Mouse (Mus musculus) CH12.LX (cell line): ENCODE measurements around the gene Padi1. TPM values are rescaled to one million over a fixed set of nuclear protein-coding genes. Genes with fewer than 3 reads are reported as not detected.

Experiments
- DNase-seq: peaks from one replicate; pipeline ENCODE4 v3.0.0-alpha.2; 2013; ENCODE audit errors: extremely low read depth
- H3K27ac ChIP-seq: 2 replicates; pipeline ENCODE4 v1.5.1; 2012; ENCODE audit warnings: low read depth, mild to moderate bottlenecking, control low read depth, moderate library complexity; ENCODE audit not compliant: insufficient read depth
- H3K27me3 ChIP-seq: replicated peaks from 2 replicates; pipeline ENCODE3; 2012; ENCODE audit warnings: inconsistent platforms
- H3K36me3 ChIP-seq, 2 experiments: replicated peaks in 1 of 2; 2 replicates each; pipeline versions ENCODE3 to v1.6.1; 2012; ENCODE audit warnings: inconsistent platforms in 1 of 2, low read length in 1 of 2, mild to moderate bottlenecking in 1 of 2, mixed read lengths in 1 of 2, moderate library complexity in 1 of 2; ENCODE audit not compliant: control insufficient read depth in 1 of 2, insufficient read depth in 1 of 2
- H3K4me1 ChIP-seq, 2 experiments: 2 replicates each; pipeline ENCODE4 v1.6.1; 2012; ENCODE audit warnings: inconsistent platforms in 1 of 2, moderate library complexity in 1 of 2; ENCODE audit not compliant: insufficient read depth in 2 of 2, control insufficient read depth in 1 of 2
- H3K4me2 ChIP-seq: 2 replicates; pipeline ENCODE4 v1.6.1; 2012; ENCODE audit warnings: low read depth, mild to moderate bottlenecking, control low read depth; ENCODE audit not compliant: poor library complexity, insufficient read depth, severe bottlenecking
- H3K4me3 ChIP-seq, 3 experiments: fragments of 150-350 bp in 1 of 3; sonication (generic) in 1 of 3; replicated peaks in 1 of 3; 2 replicates each; pipeline versions ENCODE3 to v1.5.1; 2011 to 2012; ENCODE audit warnings: low read depth in 2 of 3, low read length in 2 of 3, mild to moderate bottlenecking in 2 of 3, moderate library complexity in 2 of 3, control low read depth in 1 of 3, improper control_type of control experiment in 1 of 3, inconsistent platforms in 1 of 3, mixed read lengths in 1 of 3; ENCODE audit not compliant: poor library complexity in 1 of 3
- H3K79me2 ChIP-seq: replicated peaks from 2 replicates; pipeline ENCODE4 v1.6.1; 2012; ENCODE audit warnings: mild to moderate bottlenecking, moderate library complexity; ENCODE audit not compliant: control insufficient read depth, poor library complexity, insufficient read depth, severe bottlenecking; ENCODE audit errors: extremely low read depth
- H3K9ac ChIP-seq: 2 replicates; pipeline ENCODE4 v1.6.1; 2012; ENCODE audit warnings: low read depth, mild to moderate bottlenecking, control low read depth, moderate library complexity; ENCODE audit not compliant: insufficient read depth
- H3K9me3 ChIP-seq: replicated peaks from 2 replicates; pipeline ENCODE3; 2012; ENCODE audit warnings: low read length, inconsistent platforms, mixed read lengths
- CHD1 ChIP-seq: IDR thresholded peaks from 2 replicates; pipeline ENCODE4 v1.6.1; 2012; ENCODE audit warnings: low read depth, low read length, improper control_type of control experiment, inconsistent platforms
- CHD2 ChIP-seq: IDR thresholded peaks from 2 replicates; pipeline ENCODE4 v1.6.1; 2011; ENCODE audit warnings: low read length, improper control_type of control experiment
- E2F4 ChIP-seq: IDR thresholded peaks from 2 replicates; pipeline ENCODE4 v1.6.1; 2011; ENCODE audit warnings: low read depth, low read length, improper control_type of control experiment; ENCODE audit not compliant: insufficient replicate concordance
- EP300 ChIP-seq: IDR thresholded peaks from 2 replicates; pipeline ENCODE4 v1.6.1; 2011; ENCODE audit warnings: low read length, improper control_type of control experiment
- ETS1 ChIP-seq: conservative IDR thresholded peaks from 2 replicates; pipeline ENCODE4 v1.6.1; 2012; ENCODE audit warnings: low read depth, mild to moderate bottlenecking, inconsistent platforms, low read length, improper control_type of control experiment, moderate library complexity
- HCFC1 ChIP-seq: IDR thresholded peaks from 2 replicates; pipeline ENCODE4 v1.6.1; 2012; ENCODE audit warnings: low read depth, mild to moderate bottlenecking, inconsistent platforms, low read length, improper control_type of control experiment
- JUN ChIP-seq: IDR thresholded peaks from 2 replicates; pipeline ENCODE4 v1.6.1; 2011; ENCODE audit warnings: low read depth, mild to moderate bottlenecking, low read length, improper control_type of control experiment, moderate library complexity; ENCODE audit not compliant: insufficient read depth
- JUND ChIP-seq: conservative IDR thresholded peaks from 2 replicates; pipeline ENCODE4 v1.6.1; 2011; ENCODE audit warnings: low read depth, low read length, improper control_type of control experiment
- KAT2A ChIP-seq: IDR thresholded peaks from 2 replicates; pipeline ENCODE4 v1.6.1; 2012; ENCODE audit warnings: low read length, improper control_type of control experiment, inconsistent platforms; ENCODE audit not compliant: insufficient replicate concordance
- MAZ ChIP-seq: IDR thresholded peaks from 2 replicates; pipeline ENCODE4 v1.6.1; 2012; ENCODE audit warnings: low read depth, mild to moderate bottlenecking, inconsistent platforms, low read length, improper control_type of control experiment, moderate library complexity
- MEF2A ChIP-seq: IDR thresholded peaks from 2 replicates; pipeline ENCODE4 v1.6.1; 2014; ENCODE audit warnings: low read depth, mild to moderate bottlenecking, inconsistent platforms, low read length, improper control_type of control experiment, borderline replicate concordance
- POLR2AphosphoS2 ChIP-seq: IDR thresholded peaks from 2 replicates; pipeline ENCODE4 v1.6.1; 2011; ENCODE audit warnings: low read depth, low read length, improper control_type of control experiment
- TCF12 ChIP-seq: IDR thresholded peaks from 2 replicates; pipeline ENCODE4 v1.6.1; 2014; ENCODE audit warnings: low read depth, mild to moderate bottlenecking, inconsistent platforms, low read length, improper control_type of control experiment
- USF2 ChIP-seq: conservative IDR thresholded peaks from 2 replicates; pipeline ENCODE4 v1.6.1; 2011; ENCODE audit warnings: low read depth, low read length, improper control_type of control experiment
- ZKSCAN1 ChIP-seq: IDR thresholded peaks from 2 replicates; pipeline ENCODE4 v1.6.1; 2012; ENCODE audit warnings: low read depth, inconsistent platforms, low read length, improper control_type of control experiment, borderline replicate concordance
- ZMIZ1 ChIP-seq: IDR thresholded peaks from 2 replicates; pipeline ENCODE4 v1.6.1; 2012; ENCODE audit warnings: low read depth, mild to moderate bottlenecking, inconsistent platforms, low read length, improper control_type of control experiment
- dilution Hi-C: fragments of 300-500 bp; cut with MboI; formaldehyde crosslinking; loops from 2 replicates; pipeline ENCODE4 v1.14.3; 2020; ENCODE audit warnings: low sequenced_read_pairs; ENCODE audit not compliant: extremely low pct_unique_long_range_greater_than_20kb, extremely low pct_ligation_motif_present
- in situ Hi-C: fragments of 300-500 bp; cut with MboI; formaldehyde crosslinking; loops from 3 replicates; pipeline ENCODE4 v1.14.3; 2019; ENCODE audit warnings: low sequenced_read_pairs, low pct_ligation_motif_present, low pct_unique_long_range_greater_than_20kb, mixed read lengths
- polyA plus RNA-seq: library from polyadenylated mRNA; unstranded; fragments of >175 nt; gene quantifications from 2 replicates; pipeline ENCODE4 v1.2.1, GENCODE M21; 2012; ENCODE audit warnings: low read depth; ENCODE audit not compliant: insufficient read length
- total RNA-seq, 2 experiments: library from RNA; depleted of rRNA; stranded (reverse); fragments of 300-350 nt in 1 of 2; fragments of >200 nt in 1 of 2; gene quantifications; 2 replicates each; pipeline ENCODE4 v1.2.3; 2012 to 2014

Gene Padi1
- total and polyA plus RNA-seq, 3 experiments: 0.04 TPM; not detected in 2

DNA sequence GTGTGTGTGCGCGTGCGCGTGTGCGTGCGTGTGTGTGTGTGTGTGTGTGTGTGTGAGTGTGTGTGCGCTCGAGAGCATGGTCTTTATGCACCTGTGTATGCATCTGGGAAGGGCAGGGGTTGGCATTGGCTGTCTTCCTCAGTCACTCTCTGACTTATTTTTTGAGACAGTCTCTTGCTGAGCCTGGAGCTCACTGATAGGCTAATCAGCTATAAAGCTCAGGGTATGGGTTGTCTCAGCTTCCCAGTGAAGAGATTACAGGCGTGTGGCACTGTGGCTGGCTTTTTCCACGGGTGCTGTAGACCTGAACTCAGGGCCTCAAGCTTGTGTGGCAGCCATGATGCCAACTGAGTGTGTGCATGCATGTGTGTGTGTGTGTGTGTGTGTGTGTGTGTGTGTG is 9.6 kb upstream of the Padi1 start:
- no peak for DNase-seq
- Histone ChIP-seq H3K4me1 (no peaks in the 10 kb centered on the region), H3K4me2 (no peak overlapping the region), H3K4me3 (no peak overlapping the region), H3K27me3 (peaks cover 85% of the 10 kb centered on the region), H3K79me2 (no peaks in the 10 kb centered on the region), H3K27ac (no peak overlapping the region), H3K9me3 (peaks cover 5% of the 10 kb centered on the region), H3K36me3 (no peaks in the 10 kb centered on the region), H3K9ac (no peak overlapping the region)
- dilution Hi-C loops: no loop called here
- in situ Hi-C loops: no loop called here
- TF ChIP-seq ZKSCAN1 (no peak), ETS1 (no peak), KAT2A (no peak), E2F4 (no peak), TCF12 (no peak)

- Histone ChIP-seq H3K9ac (no peak overlapping the region), H3K36me3 (no peaks in the 10 kb centered on the region), H3K27ac (no peak overlapping the region), H3K4me2 (no peak overlapping the region), H3K4me1 (no peaks in the 10 kb centered on the region), H3K9me3 (peaks cover 5% of the 10 kb centered on the region), H3K27me3 (peaks cover 89% of the 10 kb centered on the region), H3K79me2 (no peaks in the 10 kb centered on the region), H3K4me3 (no peak overlapping the region)
- in situ Hi-C loops: no loop called here
- dilution Hi-C loops: no loop called here
- TF ChIP-seq MAZ (no peak), E2F4 (no peak), ZKSCAN1 (no peak), USF2 (no peak), JUND (no peak), ZMIZ1 (no peak), EP300 (no peak), POLR2AphosphoS2 (no peak), MEF2A (no peak), CHD2 (no peak), ETS1 (no peak), CHD1 (no peak), JUN (no peak), HCFC1 (no peak)
- no peak for DNase-seq
Measured at GRCm38 (mm10) chr4:140854455-140854864, 8.9 kb upstream of the Padi1 start.
